Mouse (Mus musculus) brain, adult 2 months (tissue): ENCODE measurements around the gene Ankrd44.

Source experiments
- DNase-seq: peaks from one replicate; pipeline ENCODE4 v3.0.0; 2011; ENCODE audit warnings: low read depth, low spot score

Ankrd44 gene

DNA sequence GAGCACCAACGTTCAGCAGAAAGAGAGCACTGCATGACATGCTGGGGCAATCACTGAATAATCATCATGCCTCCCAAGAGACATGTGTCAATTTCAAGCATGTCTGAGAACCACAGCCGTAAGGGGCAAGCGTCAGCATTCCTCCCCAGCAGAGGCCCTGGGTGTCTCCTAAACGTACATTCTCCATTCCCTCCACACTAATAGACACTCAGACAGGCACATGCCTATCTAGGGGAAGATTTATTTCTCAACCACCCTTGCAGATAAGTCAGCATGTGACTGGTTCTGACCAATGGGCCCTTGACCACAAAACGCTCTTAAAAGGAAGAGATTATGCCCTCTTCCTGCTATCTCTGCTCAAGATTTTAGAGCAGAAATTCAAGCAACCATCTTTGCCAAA, 37.7 kb downstream of the Ankrd44 start:
- no peak for DNase-seq

DNA sequence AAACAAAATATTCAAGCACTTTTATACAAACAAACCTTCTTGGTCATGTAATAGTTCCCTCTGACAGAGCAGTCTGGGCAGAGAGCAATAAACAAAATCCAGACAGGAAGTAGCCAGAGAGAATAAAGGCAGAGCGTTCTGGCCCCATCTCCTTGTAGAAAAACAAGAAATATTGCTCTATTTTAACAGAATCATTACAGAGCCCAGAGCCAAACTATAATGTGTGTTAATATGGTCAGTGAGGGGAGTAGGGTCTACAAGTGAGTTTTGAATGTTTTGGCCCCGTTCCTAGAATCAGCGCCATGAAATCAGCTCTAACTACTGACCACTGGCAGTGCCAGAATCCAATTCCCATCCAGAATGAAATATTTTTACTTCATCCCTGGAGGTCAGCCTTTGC, 38.3 kb downstream of the Ankrd44 start:
- DNase-seq = no peak

DNA sequence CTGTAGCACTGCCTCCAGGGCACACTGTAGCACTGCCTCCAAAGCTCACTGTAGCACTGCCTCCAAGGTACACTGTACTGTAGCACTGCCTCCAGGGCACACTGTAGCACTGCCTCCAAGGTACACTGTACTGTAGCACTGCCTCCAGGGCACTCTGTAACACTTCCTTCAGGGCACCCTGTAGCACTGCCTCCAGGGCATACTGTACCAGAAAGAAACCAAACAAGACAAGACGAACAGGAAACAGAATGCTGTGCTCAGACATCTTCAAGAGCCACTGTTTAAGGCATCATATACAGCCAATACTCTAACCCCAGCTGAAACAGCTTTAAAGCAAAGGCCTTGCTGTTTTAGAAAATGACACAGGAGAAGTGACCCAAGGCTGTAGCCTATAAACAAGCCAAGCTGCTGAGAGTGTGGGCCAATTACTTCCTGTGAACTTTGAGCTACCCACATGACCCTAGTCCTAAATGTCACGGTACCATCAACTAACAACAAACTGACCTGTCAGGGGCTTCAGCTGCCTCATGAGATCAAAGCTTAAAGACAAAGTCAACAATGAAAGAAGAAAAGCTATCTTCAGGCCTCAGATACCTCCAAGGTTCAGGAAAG, 43.2 kb downstream of the Ankrd44 start:
- no peak for DNase-seq

DNA sequence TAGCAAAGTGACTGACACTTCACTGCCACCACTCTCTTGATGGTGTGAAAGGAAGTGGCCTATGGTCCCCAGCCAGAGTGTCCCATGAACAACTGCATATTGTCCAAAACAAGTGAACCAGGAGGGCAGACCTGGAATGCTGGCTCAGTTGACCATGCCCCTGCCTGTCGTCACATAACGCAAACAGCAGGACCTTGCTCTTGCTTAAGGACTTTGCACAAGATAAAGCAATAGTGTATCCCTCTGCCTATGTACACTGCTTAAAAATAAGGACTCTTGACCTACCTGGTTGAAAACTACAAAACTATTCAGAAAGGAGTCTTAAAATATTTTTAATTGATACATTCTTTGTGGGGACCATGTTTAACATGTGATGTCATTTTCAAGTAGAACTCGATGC, 44.7 kb downstream of the Ankrd44 start:
- DNase-seq = no peak

DNA sequence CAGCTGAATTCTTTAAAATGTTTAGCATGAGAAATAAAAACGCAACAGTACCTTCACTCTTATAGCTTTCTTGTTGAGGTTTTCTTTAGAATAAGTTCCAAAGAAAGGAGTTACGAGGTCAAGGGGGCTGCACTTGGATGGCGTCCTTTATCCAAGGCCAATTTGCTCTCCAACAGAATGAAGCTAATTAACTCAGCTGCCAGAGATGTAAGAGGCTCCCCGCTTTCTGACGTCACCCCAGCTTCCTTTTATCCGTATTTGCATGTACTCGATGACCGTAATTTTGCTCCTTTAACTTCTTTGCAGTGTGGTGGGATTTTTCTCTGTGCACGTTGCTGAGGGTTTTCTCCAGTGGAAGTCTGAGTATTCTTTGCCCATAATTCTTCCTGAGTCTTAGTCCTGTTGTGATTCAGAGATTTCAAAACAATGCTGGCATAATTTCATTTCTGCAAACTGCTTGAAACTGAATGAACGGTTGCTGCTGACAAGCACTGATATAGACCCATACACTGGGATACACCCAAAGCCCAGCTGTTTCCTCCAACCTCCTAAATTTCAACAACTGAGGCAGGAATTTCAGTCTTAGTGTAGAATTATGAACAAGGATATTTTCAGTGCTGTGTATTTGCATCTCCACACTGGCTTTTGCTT, 48.6 kb downstream of the Ankrd44 start:
- DNase-seq = peak; percentile 36

DNA sequence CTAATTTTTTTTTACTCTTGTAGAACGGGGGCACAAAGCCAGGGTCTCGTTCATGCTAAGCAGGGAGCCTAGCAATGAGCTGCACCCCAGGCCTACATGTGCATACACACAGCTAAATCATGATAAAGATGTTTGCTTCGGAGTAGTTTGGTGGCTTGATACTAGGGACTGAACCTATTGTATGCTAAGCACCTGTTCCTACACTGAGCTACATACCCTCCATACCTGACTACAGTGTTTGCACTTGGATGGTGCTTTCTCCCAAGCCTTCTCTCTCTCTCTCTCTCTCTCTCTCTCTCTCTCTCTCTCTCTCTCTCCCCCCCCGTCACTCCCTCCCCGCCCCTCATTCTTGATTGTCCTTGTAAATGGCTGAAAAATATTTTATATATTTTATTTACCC, 49.2 kb downstream of the Ankrd44 start:
- DNase-seq = no peak

DNA sequence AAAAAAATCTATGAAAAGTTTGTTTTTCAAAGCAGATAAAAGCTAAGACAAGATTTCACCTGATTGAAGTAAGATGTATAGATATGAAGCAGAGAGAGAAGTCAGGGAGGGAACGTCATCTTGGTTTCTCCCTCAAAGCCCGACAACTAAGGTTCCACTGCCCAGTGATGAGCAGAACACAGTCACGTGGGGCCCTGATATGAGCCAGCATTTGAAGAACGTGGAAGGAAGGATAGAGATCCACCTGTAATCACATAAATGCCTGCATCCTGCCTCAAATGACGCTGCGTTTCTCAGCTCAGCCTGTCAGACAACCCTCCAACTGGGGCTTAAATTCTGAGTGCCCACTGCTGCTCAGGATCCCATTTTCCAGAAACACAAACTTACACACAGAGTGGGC, 52.1 kb downstream of the Ankrd44 start:
- DNase-seq = no peak

DNA sequence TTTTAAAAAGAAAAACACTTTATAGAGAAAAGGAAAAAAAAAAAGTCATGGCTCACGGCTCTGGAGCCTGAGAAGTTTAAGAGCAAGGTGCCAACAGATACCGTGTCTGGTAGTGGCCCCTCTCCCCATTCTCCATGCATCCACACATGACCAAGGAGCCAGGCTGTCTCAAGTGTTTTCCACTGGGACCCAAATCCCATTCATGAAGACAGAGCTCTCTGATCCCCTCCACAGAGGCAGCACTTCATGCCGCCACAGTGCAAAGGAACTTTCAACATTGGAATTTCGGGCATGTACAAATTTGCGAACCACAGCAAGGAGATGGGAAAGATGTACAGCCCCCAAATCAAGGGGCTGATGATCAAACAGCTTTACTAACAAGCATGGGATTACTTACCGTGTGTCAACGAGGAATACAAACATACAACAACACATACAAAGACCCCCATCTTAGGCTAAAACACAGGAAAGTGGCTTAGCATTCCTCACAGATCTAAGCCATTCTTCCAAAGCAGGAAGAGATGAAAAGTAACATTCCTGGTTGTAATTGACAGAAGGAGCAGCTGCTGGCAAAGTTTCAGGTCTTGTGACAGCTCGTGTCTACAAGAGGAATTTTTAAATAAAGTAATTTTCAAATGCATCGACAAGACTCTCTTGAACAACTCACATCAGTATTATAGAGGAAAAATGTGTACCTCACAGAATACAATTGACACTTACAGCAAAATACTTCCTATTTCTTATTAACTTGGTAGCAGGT, 53.1 kb downstream of the Ankrd44 start:
- no peak for DNase-seq

DNA sequence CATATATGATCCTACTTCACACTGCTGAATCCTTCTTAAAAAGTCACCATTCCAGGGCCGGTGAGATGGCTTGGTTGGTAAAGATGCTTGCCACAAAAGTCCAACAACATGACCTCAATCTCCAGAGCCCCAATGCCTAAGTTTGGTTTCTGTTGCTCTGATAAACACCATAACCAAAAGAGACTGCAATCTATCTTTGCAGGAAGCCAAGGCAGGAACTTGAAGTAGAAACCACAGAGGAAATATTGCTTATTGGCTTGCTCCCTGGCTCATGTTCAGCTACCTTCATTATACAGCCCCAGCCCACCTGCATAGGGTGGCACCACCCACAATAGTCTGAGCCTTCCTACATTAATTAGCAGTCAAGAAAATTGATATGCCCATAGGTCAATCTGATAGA, 54.9 kb downstream of the Ankrd44 start:
- DNase-seq = no peak

DNA sequence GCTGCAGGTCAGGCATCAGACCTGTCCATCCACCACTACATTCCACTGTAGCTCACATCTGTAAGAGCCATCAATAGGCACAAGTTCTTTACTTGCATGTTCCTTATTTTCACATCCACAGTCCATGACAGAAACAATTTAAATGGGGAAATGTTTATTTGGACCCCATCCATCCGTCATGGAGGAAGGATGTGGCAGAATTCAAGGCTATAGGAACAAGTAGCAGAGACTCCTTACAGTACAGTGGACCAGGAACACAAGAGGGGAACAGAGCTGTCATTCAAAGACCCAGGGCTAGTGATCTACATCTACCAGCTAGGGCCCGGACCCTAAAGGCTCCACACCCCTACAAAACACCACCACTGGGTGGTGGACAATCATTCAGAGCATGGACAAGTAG, 55.6 kb downstream of the Ankrd44 start:
- no peak for DNase-seq

DNA sequence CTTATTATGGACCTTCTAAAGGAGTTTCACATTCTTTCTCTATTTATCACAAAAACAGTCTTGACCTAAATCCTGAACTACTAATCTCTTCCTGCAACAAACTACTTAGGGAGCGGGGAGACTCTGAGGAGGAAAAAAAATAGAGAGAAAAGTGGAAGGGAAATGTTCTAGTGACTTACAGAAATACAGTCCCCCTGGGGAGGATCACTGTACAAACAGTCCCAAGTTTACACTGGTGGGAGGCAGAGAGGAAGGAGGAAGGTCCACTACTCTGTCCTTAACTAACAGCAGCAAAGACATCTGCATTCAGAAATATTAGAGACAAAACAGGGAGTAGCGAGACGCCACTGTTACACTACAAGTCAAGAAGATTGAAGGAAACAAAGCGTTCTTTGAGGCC, 59.0 kb downstream of the Ankrd44 start:
- no peak for DNase-seq

DNA sequence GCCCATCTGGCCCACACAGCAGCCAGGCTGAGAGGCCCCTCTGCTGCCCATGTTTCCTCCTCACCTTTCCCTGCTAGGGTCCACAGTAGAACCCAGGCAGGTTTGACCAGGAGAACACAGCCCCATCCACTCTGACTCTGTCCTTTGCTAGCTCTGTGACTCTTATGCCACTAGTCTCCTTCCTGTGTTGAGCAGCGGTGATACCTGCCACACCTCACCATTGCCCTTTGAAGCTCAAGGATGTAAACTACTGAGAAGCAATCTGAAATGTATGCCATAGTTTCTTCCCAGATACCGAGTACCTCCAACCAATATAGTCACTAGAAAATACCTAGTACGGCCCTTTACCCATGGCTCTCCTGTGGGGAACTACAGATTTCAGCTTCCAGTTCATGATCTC, 60.1 kb downstream of the Ankrd44 start:
- no peak for DNase-seq

DNA sequence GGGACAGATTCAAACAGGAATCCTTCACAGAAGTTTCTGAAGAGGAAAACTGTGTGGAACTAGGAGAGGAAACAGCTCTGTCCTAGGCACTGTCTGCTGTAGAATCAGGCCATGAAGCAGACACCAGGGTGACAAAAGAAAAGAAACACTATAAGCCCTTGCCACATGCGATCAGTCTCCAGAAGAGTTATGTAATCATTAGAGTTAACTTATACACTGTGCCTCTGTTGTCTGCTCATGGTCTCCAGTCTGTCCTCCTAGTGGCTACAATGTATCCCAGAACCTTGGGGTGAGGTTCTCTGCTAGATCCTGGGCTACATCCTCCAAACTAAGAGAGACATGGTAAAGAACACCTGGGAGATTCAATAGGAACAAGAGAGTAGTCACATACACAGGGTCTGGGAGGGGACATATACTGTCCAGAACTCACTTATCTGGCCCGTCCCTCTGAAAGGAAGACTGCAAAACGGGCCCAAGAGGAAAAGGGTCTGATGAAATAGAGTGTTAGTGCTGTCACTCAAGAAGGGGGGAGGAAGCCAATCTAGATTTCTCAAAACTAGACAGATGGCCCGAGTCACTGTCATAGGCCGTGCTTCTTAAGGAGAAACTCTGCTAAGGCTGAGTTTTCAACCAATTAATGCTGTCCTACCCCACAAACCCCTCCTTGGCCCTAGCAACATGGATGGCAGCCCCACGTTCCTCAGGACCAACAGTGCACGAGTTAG, 61.1 kb downstream of the Ankrd44 start:
- DNase-seq = no peak

DNA sequence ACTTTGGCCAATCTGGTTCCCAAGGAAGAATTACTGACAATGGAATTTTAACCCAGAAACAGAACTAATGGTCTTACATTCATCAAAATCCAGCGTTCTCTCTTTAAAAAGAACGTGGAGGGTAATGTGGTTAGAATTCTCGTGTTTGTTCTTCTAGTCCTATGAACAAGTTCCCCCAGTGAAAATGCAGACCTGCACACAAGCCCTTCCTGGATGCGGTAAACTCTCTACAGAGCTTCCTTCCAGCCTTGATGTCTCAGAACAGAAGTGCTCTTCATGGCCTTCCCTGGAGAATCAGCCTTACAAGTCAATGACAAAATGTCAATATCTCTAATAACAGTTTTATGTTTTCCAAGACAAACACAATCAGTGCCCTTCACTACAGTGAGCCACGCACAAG, 65.8 kb downstream of the Ankrd44 start:
- no peak for DNase-seq

DNA sequence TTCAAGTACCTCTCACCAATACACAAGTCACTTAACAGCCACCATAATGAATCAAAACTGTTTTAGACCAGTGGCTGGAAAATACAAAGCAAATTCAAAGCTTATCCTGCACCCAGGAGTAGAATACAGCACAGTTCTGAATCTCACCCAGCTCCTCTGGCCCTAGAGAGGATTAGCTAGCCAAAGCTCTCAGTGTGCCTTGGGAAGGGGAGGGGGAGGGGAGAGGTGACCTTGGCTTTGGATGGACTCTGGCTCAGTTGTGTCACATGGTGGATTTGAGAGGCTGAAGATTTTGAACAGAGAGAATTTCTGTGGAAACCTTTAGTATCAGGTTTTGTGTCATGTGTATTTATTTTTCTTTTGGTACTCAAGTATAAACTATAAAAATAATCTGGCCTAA, 66.3 kb downstream of the Ankrd44 start:
- no peak for DNase-seq

DNA sequence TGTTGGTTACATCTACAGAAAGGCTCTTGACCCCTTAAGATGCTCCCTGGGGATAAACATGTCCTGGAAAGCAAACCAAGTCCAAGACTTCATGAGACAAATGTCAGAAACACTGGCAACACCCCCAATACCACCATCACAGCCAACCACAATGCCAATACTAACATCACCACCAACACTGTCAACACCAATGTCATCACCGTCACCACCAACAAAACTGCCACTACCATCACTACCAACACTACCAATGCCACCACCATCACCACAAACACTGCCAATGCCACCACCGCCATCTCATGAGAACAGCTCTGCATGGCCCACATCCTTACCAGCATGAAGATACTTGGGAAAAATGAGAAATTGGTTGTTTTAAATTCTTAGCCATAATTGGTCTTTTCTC, 67.3 kb downstream of the Ankrd44 start:
- DNase-seq = no peak

DNA sequence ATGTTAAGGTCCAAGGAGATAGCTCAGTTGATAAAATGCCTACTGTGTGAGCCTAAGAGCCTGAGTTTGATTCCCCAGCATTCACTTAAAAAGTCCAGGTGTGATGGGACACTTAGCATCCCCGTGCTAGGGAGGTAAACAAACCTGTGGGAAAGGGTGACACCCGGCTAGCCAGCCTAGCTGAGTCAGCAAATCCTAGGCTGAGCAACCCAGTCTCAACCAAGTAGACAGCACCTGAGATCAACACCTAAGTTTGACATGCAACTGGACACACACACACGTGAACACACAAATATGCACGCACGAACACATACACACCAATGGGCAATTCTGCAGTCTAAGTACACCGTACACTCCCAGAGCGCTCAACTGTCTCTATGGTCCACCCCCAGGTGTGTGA, 69.7 kb downstream of the Ankrd44 start:
- no peak for DNase-seq

DNA sequence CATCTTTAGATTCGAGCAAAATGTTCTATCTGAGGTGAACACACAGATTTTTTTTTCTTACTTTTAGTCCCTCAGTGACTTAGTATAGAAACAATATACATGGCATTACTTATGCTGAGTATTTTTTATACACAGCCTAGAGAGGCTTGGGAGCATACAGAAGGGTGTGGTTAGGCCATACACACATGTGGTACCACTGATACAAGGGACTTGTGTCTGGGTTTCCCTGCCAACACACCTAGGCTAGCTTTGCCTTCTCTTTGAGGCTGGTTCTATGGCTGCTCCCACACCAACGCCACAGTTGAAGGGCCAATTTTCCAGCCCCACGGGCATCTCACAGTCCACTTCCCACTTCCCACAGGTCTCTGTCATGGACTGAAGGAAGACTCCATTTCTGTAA, 70.2 kb downstream of the Ankrd44 start:
- no peak for DNase-seq

DNA sequence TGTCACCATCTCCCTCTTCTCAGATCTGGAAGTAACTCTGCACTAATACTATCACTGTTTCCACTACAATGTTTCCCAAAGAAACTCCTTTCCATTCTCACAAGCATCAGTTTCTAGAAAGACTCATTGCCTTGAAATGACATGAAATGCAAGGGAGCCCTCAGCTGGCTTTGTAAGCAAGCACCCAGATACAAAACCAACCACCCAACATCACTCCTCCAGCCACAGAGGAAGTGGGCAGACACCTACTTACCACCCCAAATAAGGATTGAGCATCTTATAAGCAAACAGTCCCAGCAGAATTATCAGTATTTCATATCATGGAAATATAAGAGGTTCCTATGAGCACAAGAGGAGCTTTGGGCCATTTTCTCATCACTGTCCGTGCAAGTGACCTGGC, 71.8 kb downstream of the Ankrd44 start:
- no peak for DNase-seq

DNA sequence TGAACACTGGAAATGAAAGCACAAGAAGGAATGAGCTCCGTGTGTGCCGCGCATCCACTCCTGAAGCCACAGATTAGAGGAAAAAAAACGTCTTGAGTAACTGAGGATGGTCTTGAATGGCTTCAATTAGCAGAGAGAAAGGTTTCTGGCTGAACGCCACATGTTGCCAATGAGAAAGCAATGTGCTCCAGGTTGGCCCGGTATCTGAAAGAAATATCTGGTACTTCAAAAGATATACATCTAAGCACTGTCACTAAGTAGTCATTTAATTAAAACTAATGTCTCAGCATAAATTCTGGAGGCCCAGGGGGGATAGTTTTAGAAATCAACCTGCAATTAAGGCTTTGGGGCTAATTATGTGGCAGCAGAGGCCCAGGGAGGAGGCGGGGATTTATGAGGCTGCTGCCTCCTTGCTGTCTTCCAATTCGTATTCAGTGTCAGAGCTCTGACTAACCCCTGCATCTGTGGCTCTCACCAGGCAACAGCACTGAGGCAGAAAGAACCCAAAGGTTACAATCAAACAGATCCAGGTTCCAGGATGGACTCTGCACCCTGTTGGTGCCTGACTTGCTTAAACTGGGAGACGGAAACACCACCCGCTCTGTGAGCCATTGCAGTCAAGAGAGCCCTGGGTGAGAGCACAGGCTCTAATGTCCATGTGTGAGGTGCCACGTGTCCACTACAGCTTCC, 72.7 kb downstream of the Ankrd44 start:
- DNase-seq = peak; percentile 16

DNA sequence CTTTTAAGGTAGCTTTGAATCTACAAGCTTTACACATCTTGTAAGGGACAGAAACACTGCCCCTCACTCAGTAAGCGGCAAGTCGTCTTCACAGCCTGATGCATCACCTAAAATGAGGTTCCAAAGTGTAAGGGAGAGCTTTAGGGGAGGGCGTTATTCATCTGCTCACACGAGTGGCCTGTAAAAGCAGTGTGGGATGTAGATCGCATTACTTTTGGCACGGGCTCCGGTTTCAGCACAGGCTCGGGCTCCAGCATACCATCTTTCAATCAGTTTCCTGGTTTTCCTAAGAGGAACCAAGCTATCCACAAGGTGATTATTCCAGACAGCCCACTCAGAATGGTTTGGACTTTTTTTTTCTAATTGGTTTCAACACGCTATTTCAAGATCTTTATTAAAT, 74.6 kb downstream of the Ankrd44 start:
- DNase-seq = no peak

DNA sequence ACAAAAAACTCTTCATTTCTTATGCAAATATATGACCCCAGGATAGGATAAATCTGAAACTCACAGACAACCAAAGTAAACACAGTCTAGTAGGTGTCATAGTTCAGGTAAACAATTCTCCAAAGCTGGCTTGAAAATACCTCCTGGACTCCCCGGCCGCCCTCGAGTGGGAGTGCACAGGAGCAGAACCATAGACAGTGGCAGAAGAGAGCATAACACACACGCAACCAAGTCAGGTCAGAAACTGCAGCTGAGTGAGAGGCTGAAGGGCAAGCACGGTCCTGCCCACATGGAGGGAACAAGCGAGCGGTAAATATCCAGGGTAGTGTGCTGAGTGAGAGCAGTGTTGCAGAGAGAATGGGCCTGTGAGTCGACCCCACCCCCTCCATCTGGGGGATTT, 76.1 kb downstream of the Ankrd44 start:
- no peak for DNase-seq
